Mouse (Mus musculus): ENCODE data around the gene Aldh18a1. TPM values are rescaled to one million over a fixed set of nuclear protein-coding genes. Genes with fewer than 3 reads are reported as not detected.
"Not testable (repeated sequence)": the region's sequence is repeated elsewhere in the genome, so short reads cannot be mapped to it uniquely, and the experiment has no call there.

The Aldh18a1 gene
- polyA plus RNA-seq, 1 experiment = not detected

DNA sequence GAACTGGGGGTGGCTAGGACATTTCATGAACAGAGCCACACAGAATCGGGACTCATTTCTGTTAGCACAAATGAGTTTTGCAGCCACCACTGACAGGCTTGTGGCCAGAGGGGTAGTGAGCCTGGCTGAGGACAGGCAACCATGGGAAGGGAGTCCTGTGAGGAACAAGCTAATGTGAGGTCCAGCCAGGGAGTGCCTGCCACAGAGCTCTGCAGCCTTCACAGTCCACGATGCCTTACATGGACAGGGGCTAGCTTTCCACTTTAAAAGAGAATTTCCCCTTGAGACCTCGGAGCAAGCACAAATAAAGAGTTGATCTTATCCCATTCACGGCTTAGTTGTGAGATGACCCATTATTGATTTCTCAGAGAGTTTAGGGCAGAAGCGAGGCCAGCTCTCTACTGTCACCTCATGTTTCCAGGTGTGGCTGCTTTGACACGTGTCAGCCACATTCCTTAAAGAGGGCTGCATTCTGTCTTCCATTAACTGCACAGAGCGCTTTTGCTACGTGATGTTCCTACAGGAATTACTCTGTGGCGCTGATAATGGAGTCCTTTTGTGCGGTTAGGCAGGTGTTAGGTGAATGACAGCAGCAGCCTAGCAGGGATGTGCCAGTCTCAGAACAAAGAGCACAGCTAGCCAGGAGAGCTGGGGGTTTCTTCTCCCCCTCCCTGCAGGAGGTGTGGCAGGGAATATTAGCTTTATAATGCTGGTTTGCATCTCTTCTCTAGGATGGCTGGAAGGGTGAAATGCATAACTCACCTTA, 24.2 kb downstream of the Aldh18a1 start:
- Histone ChIP-seq H3K4me1 (ENCODE audit: control insufficient read depth, insufficient read depth, low read length) (no peaks in the 10 kb centered on the region), H3K27ac (ENCODE audit: insufficient read depth, low read depth, low read length) (no peak overlapping the region), H3K4me3 (ENCODE audit: insufficient read depth, low read depth, low read length) (no peak overlapping the region)
- no peak for TF ChIP-seq POLR2A (IDR thresholded peaks at IDR 0.05; ENCODE audit: insufficient read depth, low read depth, low read length)
- TF ChIP-seq CTCF (IDR thresholded peaks at IDR 0.05; ENCODE audit: insufficient read depth, low read depth, low read length) = no peak
- 89% methylated on average over 10 of the region's 10 CpGs for WGBS

DNA sequence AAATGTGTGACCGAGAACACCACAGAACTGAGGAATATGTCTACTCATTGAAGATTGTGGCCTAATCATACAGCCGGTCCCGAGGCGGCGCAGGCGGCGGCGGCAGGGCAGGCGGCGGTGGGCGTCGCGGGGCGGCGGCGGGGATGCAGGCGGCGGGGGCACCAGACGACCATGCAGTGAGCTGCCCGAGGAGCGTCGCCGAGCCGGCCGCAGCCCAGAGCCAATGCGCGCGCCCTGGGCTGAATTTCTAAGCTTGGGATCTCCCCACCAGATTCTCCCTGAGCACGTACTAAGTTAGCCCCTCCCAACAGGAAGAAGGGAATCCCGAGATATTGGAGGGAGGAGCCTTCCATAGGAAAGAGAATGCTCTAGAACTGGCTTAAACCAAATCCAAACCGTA, 26.7 kb downstream of the Aldh18a1 start:
- H3K27ac ChIP-seq (ENCODE audit: insufficient read depth, low read depth, low read length); H3K4me1 ChIP-seq (ENCODE audit: control insufficient read depth, insufficient read depth, low read length); H3K4me3 ChIP-seq (ENCODE audit: insufficient read depth, low read depth, low read length): not testable (repeated sequence)
- WGBS = 85% methylated on average over 15 of the region's 31 CpGs

DNA sequence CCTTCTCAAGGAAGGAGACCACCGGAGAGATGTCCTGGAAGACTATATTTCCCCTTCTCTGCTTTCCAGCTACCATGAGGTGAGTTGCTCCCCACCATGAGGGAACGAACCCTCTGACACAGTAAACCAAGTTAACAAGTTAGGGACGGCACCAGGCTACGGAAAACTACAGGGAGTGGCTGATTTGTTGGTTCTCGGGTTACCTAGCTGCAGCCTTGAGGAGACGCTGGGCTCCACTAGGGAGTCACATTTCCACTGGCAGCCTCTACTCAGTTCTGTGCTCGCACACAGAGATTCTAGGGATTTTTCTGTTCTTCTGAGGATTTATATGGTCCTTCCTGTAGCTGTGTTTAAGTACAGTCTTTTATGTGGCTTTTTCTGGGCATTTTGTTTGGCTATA, 32.2 kb downstream of the Aldh18a1 start:
- no peak for TF ChIP-seq CTCF (IDR thresholded peaks at IDR 0.05; ENCODE audit: insufficient read depth, low read depth, low read length)
- no peak for TF ChIP-seq POLR2A (IDR thresholded peaks at IDR 0.05; ENCODE audit: insufficient read depth, low read depth, low read length)
- H3K27ac ChIP-seq (ENCODE audit: insufficient read depth, low read depth, low read length) = no peak overlapping the region
- WGBS = 92% methylated on average over 7 of the region's 7 CpGs

DNA sequence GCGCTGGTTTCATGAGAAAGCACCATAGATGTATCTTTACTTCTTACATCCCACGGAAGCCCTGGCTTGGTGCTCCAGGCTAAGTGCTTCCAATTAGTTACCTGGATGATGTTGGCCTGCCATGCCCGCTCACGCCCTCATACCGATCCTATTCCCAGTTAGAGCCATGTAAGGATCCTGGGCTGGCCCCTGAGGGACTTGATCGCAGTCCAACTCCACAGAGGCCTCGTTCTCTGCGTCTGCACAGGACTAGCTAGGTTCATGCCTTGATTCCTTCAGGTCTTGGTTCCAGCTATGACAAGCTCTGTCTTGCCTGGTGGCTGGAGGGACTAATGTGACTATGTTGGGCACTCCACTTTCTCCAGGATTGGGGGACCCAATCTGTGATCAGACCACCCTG, 33.1 kb downstream of the Aldh18a1 start:
- Histone ChIP-seq H3K27ac (ENCODE audit: insufficient read depth, low read depth, low read length) (no peak overlapping the region), H3K4me3 (ENCODE audit: insufficient read depth, low read depth, low read length) (no peak overlapping the region), H3K4me1 (ENCODE audit: control insufficient read depth, insufficient read depth, low read length) (no peaks in the 10 kb centered on the region)
- 96% methylated on average over 8 of the region's 8 CpGs for WGBS
- TF ChIP-seq POLR2A (IDR thresholded peaks at IDR 0.05; ENCODE audit: insufficient read depth, low read depth, low read length) (no peak), CTCF (IDR thresholded peaks at IDR 0.05; ENCODE audit: insufficient read depth, low read depth, low read length) (no peak)

More for the DNA sequence above, 32.2 kb downstream of the Aldh18a1 start:
- H3K4me1 ChIP-seq (ENCODE audit: control insufficient read depth, insufficient read depth, low read length) = no peaks in the 10 kb centered on the region
- H3K4me3 ChIP-seq (ENCODE audit: insufficient read depth, low read depth, low read length) = no peak overlapping the region

DNA sequence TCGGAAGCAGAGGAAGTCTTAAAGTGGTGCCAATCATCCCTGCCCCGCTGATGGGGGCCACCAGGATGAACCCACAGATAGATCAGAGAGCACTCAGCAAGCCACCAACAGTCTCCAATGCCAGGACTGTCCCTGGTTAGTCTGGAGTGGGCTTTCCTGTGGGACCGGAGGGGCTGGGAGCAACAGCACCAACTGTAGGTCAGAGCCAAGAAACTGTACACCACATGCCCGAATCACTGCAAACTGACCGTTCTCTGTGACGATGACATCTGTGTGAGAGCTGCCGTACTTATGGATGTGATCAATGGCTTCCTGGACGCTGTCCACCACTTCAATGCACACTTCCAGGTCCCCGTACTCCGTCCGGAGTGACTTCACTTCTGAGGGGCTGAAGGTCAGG, 33.9 kb downstream of the Aldh18a1 start:
- Histone ChIP-seq H3K4me3 (ENCODE audit: insufficient read depth, low read depth, low read length) (no peak overlapping the region), H3K4me1 (ENCODE audit: control insufficient read depth, insufficient read depth, low read length) (no peaks in the 10 kb centered on the region), H3K27ac (ENCODE audit: insufficient read depth, low read depth, low read length) (no peak overlapping the region)
- WGBS = 93% methylated on average over 11 of the region's 11 CpGs
- no peak for TF ChIP-seq POLR2A (IDR thresholded peaks at IDR 0.05; ENCODE audit: insufficient read depth, low read depth, low read length)
- no peak for TF ChIP-seq CTCF (IDR thresholded peaks at IDR 0.05; ENCODE audit: insufficient read depth, low read depth, low read length)

DNA sequence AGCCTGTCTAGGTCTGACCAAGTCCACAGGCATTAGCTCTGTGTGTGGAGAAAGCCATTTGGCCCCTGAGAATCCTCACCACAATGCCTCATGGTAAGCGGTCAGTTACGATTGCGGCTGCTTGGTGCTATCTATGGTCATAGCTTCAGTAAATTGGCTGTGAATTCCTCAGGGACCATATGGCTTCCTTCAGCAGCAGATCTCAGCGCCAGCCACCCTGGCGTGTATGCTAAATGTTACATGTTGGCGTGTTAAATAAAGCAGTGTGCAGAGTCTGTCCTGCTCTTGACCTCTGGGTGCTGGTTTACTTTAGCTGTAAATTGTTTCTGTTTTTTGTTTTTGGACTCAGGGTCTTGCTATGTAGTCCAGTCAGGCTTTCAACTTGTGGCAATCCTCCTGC, 34.4 kb downstream of the Aldh18a1 start:
- TF ChIP-seq POLR2A (IDR thresholded peaks at IDR 0.05; ENCODE audit: insufficient read depth, low read depth, low read length) (no peak), CTCF (IDR thresholded peaks at IDR 0.05; ENCODE audit: insufficient read depth, low read depth, low read length) (no peak)
- WGBS = 93% methylated on average over 6 of the region's 6 CpGs
- no peaks in the 10 kb centered on the region for H3K4me1 ChIP-seq (ENCODE audit: control insufficient read depth, insufficient read depth, low read length)
- no peak overlapping the region for H3K4me3 ChIP-seq (ENCODE audit: insufficient read depth, low read depth, low read length)
- no peak overlapping the region for H3K27ac ChIP-seq (ENCODE audit: insufficient read depth, low read depth, low read length)

DNA sequence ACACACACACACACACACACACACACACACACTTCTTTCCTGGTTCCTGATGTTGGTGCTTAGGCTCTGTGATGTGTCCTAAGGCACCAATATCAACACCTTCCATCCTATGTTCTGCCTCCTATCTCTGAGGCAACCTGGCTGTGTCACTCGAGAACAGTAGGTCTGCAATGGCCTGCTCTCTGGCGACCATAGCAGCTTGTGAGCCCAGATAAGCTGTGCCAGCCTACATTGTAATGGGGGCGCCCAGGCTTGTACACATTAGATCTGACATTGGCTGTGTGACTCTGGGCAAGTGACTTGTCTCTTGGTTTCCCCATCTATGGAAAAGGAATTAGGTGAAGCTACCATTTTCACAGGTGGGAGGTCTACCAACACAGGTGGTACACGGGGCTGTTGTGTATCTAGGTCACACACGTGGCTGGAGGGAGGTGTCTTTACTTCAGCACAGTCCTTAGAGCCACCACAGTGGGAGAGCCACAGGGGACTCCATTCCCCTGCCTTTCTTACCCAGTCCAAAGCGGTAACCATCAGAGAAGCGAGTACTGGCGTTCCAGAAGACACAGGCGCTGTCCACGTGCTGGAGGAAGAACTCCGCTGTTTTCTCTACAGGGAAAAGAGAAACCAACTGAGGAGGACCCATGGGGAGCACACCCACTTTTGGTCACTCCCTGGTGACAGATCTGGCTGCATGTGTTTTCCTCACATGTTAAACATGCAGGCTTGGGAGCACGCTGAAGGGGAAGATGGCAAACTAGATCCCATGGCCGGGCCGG, 35.1 kb downstream of the Aldh18a1 start:
- no peak overlapping the region for H3K27ac ChIP-seq (ENCODE audit: insufficient read depth, low read depth, low read length)
- H3K4me3 ChIP-seq (ENCODE audit: insufficient read depth, low read depth, low read length) = no peak overlapping the region
- no peaks in the 10 kb centered on the region for H3K4me1 ChIP-seq (ENCODE audit: control insufficient read depth, insufficient read depth, low read length)
- WGBS = 86% methylated on average over 14 of the region's 14 CpGs
- TF ChIP-seq POLR2A (IDR thresholded peaks at IDR 0.05; ENCODE audit: insufficient read depth, low read depth, low read length) (no peak), CTCF (IDR thresholded peaks at IDR 0.05; ENCODE audit: insufficient read depth, low read depth, low read length) (no peak)

DNA sequence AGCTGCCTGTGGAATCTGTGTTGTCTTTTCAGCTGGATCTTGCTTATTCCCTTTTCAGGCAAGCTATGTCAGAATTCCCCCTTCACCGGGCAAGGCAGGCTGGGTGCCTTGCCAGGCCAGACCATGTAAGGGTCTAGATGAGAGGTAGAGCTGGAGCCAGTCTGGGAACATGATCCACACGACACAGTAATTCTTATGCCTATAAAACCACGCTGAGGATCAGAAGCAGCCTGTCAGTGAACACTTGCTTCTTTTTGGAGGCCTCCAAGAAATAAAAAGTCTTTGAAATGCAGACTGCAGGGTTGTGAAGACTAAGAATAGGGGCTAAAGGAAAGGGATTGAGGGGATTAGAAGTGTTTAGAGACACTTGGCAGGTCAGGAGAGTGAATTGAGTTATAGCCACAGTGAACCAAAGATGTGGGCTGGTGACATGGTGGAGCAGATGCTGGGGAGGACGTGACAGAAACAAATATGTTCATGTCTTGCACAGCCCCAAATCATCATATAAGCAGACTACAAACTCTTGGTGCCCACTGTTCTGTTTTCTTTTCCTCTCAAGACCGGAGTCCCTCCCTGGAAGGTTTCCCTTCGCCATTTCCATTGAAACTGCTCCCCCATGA, 38.6 kb downstream of the Aldh18a1 start:
- Histone ChIP-seq H3K4me1 (ENCODE audit: control insufficient read depth, insufficient read depth, low read length) (no peaks in the 10 kb centered on the region), H3K4me3 (ENCODE audit: insufficient read depth, low read depth, low read length) (no peak overlapping the region), H3K27ac (ENCODE audit: insufficient read depth, low read depth, low read length) (no peak overlapping the region)
- no peak for TF ChIP-seq CTCF (IDR thresholded peaks at IDR 0.05; ENCODE audit: insufficient read depth, low read depth, low read length)
- TF ChIP-seq POLR2A (IDR thresholded peaks at IDR 0.05; ENCODE audit: insufficient read depth, low read depth, low read length) = no peak
- WGBS = 43% methylated on average over 6 of the region's 6 CpGs
